16 mouse cellular contexts compared by ENCODE assay signal in genomic region chr10:71476471-71477080, GRCm38 (mm10).
A peak's percentile ranks its signal among the peaks of the same experiment; 100 is the strongest.
DNase-seq lines count a peak whose midpoint lies in the region; ATAC-seq lines count a peak whose summit lies in the region.
"Had no signal": no experiment of that assay in that cellular context is flagged by ENCODE, and none has a peak within 500 bp of the region (broad histone marks: within the 10 kb centered on the region; RNA-seq: fewer than 3 reads in every experiment).

No protein-coding gene starts in this region.

- 48% methylated on average over 8 of the region's 8 CpGs for WGBS in hindbrain, embryonic 15.5 days
- 75% methylated on average over 8 of the region's 8 CpGs for WGBS in hindbrain, embryonic 11.5 days
- WGBS in kidney, embryonic 16.5 days = 77% methylated on average over 8 of the region's 8 CpGs

- H3K4me1 ChIP-seq in hindbrain, embryonic 15.5 days (replicated peaks) = peaks cover 12% of the 10 kb centered on the region
- no peaks in the 10 kb centered on the region for H3K4me1 ChIP-seq in hindbrain, embryonic 11.5 days (replicated peaks; ENCODE audit: control insufficient read depth, insufficient read depth, low read length)
- H3K4me1 ChIP-seq in kidney, embryonic 16.5 days (ENCODE audit: insufficient read depth, low read length) = no peaks in the 10 kb centered on the region
- H3K4me1 ChIP-seq: embryonic facial prominence, embryonic 13.5 days; limb, embryonic 10.5 days had no signal

- H3K4me2 ChIP-seq in hindbrain, embryonic 15.5 days = no peak overlapping the region
- no peak overlapping the region for H3K4me2 ChIP-seq in hindbrain, embryonic 11.5 days (replicated peaks; ENCODE audit: low read depth, low read length)
- no peak overlapping the region for H3K4me2 ChIP-seq in kidney, embryonic 16.5 days (replicated peaks; ENCODE audit: low read depth, low read length)
- H3K4me2 ChIP-seq: embryonic facial prominence, embryonic 13.5 days had no signal

- H3K4me3 ChIP-seq in hindbrain, embryonic 15.5 days = no peak overlapping the region
- no peak overlapping the region for H3K4me3 ChIP-seq in hindbrain, embryonic 11.5 days (ENCODE audit: low read depth, low read length)
- H3K4me3 ChIP-seq in kidney, embryonic 16.5 days (ENCODE audit: low read length) = no peak overlapping the region
- H3K4me3 ChIP-seq: embryonic facial prominence, embryonic 13.5 days; limb, embryonic 10.5 days; myocyte had no signal

- ATAC-seq in hindbrain, embryonic 15.5 days (ENCODE audit: low FRiP score, low read depth) = peak; percentile 84
- no peak for ATAC-seq in hindbrain, embryonic 11.5 days (ENCODE audit: low FRiP score)
- no peak for ATAC-seq in kidney, embryonic 16.5 days (ENCODE audit: low FRiP score, low TSS enrichment)
- ATAC-seq: CD4-positive, CD25-positive, alpha-beta regulatory T cell, adult 4 months had no signal

- H3K27me3 ChIP-seq in hindbrain, embryonic 15.5 days = no peaks in the 10 kb centered on the region
- H3K27me3 ChIP-seq in hindbrain, embryonic 11.5 days (ENCODE audit: control insufficient read depth, insufficient read depth, low read length) = no peaks in the 10 kb centered on the region
- H3K27me3 ChIP-seq in kidney, embryonic 16.5 days (ENCODE audit: insufficient read depth, low read length) = no peaks in the 10 kb centered on the region; the same call in 1 of the 2 replicates

- H3K9me3 ChIP-seq in hindbrain, embryonic 15.5 days = no peaks in the 10 kb centered on the region
- H3K9me3 ChIP-seq in hindbrain, embryonic 11.5 days (ENCODE audit: control insufficient read depth, low read length) = no peaks in the 10 kb centered on the region
- no peaks in the 10 kb centered on the region for H3K9me3 ChIP-seq in kidney, embryonic 16.5 days (ENCODE audit: low read length)
- H3K9me3 ChIP-seq: embryonic facial prominence, embryonic 13.5 days; limb, embryonic 10.5 days had no signal

- H3K27ac ChIP-seq in hindbrain, embryonic 15.5 days (replicated peaks) = peak overlapping the region; percentile 42; the same call in 1 of the 2 replicates
- no peak overlapping the region for H3K27ac ChIP-seq in hindbrain, embryonic 11.5 days (ENCODE audit: low read depth, low read length)
- no peak overlapping the region for H3K27ac ChIP-seq in kidney, embryonic 16.5 days (ENCODE audit: low read length)
- H3K27ac ChIP-seq: embryonic facial prominence, embryonic 13.5 days; limb, embryonic 10.5 days; macrophage had no signal

- DNase-seq in hindbrain, embryonic 11.5 days (ENCODE audit: low spot score) = no peak
- peak; percentile 87 for DNase-seq in Muller cell, postnatal 12 days (ENCODE audit: inconsistent ontology term)
- peak; percentile 71 for DNase-seq in brain, embryonic 18.5 days (ENCODE audit: low read depth, low spot score)
- peak; percentile 74 to 78 for DNase-seq in cerebellum, postnatal 25 days
- no peak for DNase-seq in ovary, adult 18-20 months (ENCODE audit: low spot score)
- DNase-seq in adipocyte (ENCODE audit: low spot score) = no peak
- DNase-seq: heart, adult 18-20 months; heart, postnatal 36 days; kidney, adult 2 months had no signal

- no peak overlapping the region for H3K9ac ChIP-seq in hindbrain, embryonic 15.5 days
- no peak overlapping the region for H3K9ac ChIP-seq in hindbrain, embryonic 11.5 days (ENCODE audit: low read depth, low read length)
- no peak overlapping the region for H3K9ac ChIP-seq in kidney, embryonic 16.5 days (replicated peaks; ENCODE audit: low read length)
- H3K9ac ChIP-seq: embryonic facial prominence, embryonic 13.5 days had no signal

- no peaks in the 10 kb centered on the region for H3K36me3 ChIP-seq in hindbrain, embryonic 15.5 days
- no peaks in the 10 kb centered on the region for H3K36me3 ChIP-seq in hindbrain, embryonic 11.5 days (ENCODE audit: control insufficient read depth, insufficient read depth, low read length)
- H3K36me3 ChIP-seq in kidney, embryonic 16.5 days (ENCODE audit: insufficient read depth, low read length) = no peaks in the 10 kb centered on the region
- H3K36me3 ChIP-seq: embryonic facial prominence, embryonic 13.5 days; limb, embryonic 10.5 days had no signal

Comparison
In these comparisons a context has a peak if more than half of its experiments do, and no peak if none do; other contexts are left out.
1. DNase-seq: peak in Muller cell, postnatal 12 days (single experiment), brain, embryonic 18.5 days (single experiment) and cerebellum, postnatal 25 days (2 of 2); none in hindbrain, embryonic 11.5 days (single experiment), ovary, adult 18-20 months (single experiment) and adipocyte (single experiment).